Mouse (Mus musculus) CD4-positive, CD25-positive, alpha-beta regulatory T cell, adult 2 months (primary cell): ENCODE data around the gene Antxr1.

Experiments used
- DNase-seq: peaks from one replicate; pipeline ENCODE4 v3.0.0-alpha.2; 2012; ENCODE audit warnings: low read depth, low spot score

Gene Antxr1

DNA sequence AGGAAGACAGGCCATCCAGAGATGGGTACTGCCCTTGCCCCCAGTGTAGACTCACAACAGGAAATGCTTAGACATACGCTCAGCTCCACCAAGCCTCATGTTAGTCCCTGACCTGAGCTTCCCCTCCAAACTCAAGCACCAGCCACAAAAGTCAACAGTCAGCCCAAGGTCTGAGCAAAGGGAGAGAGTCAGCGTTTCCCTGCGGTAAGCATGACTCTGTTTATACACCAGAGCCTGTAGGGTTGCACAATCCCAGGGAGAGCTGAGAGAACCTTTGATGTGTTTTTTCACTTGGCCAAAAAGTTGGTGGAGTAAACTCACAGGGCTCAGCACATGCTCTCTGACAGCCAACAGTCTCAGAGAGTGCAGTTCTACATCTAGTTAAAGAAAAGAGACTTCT, 145.9 kb downstream of the Antxr1 start:
- DNase-seq: no peak

DNA sequence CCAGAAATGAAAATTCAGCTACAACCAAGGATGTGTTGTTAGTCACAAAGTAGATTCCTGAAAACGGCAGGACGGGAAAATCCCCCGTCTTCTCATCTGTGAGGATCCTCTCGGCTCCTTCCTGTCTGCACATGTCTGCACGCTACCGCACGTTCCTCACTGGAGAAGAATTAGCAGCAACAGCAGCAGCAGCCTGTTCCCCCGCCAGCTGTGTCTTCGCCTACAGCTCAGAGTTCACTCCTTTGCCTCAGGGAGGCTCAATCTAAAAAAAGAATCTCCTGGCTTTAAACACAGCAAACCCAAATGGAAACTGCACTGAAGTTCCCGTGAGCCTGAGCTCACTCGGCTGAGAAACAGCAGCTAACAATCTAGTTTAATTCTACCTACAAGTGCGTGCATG, 148.6 kb downstream of the Antxr1 start:
- DNase-seq: no peak

DNA sequence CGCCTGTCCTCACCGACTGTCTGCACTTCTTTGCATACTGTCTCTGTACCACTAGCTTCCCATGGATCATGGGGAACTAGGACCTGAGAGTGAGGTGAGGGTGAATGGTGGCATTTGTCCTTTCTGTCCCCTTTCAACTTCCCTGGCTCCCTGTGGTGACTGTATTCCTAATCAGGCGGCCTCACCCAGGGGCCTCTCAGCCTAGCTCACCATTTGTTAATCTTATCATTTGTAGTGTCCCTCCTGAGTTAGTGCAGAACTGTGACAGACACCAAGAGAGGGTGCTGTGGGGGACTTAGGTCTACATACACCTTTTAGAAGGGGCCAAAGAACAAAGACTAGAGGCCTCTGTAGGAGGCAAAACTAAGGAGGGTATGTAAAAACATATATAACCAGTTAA, 151.2 kb downstream of the Antxr1 start:
- DNase-seq: no peak

GRCm38 (mm10) chr6:87183981-87184380, 151.6 kb downstream of the Antxr1 start:
- peak; percentile 5 for DNase-seq

DNA sequence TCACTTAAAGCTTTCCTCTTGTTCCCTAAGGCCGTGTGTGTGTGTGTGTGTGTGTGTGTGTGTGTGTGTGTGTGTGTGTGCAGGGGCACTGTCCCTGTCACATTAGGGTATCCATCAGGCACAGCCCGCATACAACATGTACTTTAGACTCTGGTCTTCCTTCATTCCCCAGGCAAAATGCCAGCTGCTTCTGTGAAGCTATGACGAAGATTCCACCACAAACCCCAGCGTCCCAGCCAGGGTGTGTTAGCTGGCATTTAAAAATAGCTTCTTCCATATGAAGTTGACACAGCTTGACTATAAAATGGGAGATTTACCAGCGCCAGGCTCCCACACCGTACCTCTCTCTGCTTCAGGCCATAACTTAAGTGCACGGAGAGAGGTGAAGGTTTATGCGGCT, 152.5 kb downstream of the Antxr1 start:
- DNase-seq: no peak

GRCm38 (mm10) chr6:87182736-87183135, 152.9 kb downstream of the Antxr1 start:
- no peak for DNase-seq

DNA sequence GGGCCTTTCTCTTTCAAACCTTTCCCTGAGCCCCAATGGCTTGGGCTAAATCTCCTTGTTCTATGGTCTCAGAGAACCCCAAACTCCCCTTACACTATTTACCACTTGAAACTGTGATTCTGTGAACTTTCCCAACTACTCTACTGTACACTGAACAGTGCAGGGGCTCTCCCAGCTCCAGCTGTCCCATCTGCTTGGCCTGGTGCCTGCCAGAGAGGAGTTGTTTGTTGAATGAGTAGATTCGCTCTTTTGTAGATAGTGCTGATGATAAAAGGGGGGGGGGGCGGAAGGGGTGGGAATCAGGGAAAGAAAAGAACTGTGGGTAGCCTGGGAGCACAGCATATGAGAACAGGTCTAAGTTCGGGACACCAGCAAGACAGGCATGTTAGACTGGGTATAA, 164.2 kb downstream of the Antxr1 start:
- no peak for DNase-seq

GRCm38 (mm10) chr6:87170875-87171274, 164.7 kb downstream of the Antxr1 start:
- no peak for DNase-seq

DNA sequence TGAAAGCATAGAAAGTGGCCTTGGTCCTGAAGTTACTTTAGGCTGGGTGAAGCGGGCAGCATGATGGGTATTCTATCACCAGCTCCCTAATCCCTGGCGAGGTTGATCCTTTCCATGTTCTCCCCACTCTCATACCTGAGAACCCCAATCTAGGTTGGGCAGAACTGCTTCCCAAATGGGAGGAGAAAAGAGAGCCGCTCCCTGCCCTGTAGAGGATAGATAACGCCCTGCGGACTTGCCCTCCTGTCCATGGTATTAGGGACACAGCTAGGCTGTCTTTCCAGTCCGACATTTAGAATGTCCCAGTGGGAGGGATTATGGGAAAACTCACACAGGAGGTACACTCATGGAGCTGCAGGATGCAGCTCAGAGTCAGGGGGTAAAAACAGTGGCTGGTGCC, 165.3 kb downstream of the Antxr1 start:
- no peak for DNase-seq

GRCm38 (mm10) chr6:87168021-87168420, 167.6 kb downstream of the Antxr1 start:
- DNase-seq: no peak

DNA sequence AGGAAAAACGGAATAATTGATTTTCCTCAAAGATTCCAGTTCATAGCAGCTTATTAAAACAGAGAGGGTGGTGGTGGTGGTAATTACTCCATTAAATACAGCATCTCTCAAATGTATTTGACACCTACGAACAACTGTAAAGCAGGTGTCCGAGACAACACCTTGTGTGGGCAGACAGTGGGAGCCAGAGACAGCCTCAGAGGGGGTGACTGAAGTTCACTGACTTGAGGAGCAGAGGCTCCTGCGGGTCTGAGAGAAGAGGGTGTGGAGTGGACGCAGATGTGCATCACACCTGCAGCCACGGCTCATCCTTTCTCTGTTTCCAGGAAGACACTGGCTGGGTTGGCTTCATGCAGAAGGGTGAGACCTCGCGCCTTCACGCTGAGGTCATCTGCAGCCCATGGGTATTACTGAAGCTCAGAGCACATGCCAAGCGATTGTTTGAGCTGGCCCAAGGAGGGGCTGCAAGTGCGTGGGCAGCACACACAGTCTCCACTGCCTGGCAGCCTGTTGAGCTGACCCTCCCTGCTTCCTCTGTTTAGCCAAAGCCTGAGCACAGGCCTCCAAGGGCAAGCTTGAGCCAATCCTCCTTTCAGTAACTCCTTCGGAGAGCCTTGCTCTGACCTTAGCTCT, 168.8 kb downstream of the Antxr1 start:
- DNase-seq: no peak

GRCm38 (mm10) chr6:87165536-87166311, 169.9 kb downstream of the Antxr1 start:
- DNase-seq: no peak

DNA sequence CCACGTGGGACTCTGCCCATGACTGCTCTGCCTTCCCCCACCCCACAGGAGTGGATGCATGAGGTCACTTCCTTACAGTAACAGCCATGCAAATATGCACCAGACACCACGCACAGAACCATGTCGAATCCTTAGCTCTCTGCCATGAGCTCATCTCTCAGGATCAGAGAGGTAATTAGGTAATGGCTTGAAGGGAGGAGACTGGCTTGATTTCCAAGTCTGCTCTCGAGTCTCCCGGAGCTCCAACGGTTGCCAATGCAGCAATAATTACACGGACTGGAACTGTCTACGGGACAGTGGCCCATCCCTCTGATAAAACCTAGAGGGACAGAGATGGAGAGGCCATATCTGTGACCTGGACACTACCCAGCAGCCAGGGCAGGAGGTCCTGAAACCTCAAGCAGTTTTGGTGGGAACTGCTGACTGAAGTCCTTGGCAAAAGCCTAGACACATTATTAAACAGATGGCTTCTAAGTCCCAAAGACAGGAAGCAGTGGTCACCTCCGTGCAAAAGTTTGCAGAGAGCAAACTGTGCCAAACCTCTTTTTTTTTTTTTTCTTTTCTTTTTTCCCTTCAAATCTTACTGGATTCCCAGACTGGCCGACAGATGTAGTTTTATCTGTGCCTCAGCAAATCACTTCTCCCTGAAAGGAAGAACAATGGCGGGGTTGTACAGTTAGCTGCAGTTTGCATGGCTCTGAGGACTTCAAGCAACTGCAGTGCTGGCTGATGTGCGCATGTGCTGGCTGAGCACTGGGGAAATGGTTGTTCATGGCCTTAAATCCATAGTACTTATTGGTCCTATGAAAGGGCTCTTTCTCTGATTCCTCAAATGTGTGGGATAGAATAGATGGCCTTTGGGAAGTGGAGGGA, 174.0 kb downstream of the Antxr1 start:
- no peak for DNase-seq

DNA sequence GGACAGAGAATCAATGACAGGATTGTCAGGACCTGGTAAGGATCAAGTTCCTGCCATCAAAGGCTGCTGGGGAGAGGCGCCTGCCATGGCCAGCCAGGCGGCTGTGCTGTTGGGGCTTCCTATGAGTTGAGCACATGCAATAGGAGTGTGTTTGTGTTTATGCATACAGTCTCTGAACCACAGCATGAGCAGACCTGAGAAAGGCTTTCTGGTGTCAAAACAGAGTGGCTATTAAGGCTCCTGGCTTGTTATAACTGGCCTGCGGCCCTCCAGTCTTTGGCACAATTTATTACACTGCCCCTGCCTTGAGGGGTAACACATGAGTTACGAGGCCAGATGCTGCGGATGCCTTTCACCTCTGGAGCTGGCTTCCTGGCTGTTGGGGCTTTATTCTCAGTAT, 175.4 kb downstream of the Antxr1 start:
- no peak for DNase-seq

DNA sequence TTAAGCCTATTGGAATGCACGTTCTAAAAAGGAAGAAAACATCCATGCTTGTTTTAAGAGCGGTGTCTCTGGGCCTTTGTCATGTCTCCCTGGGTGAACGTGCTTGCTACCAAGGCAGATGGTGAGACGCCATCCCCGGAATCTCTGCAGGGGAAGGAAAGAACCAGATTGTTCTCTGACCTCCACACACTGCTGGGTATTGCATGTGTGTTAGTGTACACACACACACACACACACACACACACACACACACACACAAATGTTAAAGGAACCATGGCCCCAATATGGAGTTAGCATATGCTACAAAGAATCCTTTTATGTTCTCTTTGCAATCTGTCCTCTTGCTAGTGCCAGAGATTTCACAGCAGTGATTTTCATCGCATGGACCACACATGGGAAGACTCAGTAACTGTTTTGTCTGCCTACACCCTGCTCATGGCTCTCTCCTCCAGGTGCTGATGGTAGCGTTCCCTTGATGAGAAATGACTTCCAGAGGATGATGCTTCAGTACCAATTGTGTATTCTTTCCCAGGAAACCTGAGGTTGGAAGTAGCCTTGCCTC, 177.5 kb downstream of the Antxr1 start:
- no peak for DNase-seq

DNA sequence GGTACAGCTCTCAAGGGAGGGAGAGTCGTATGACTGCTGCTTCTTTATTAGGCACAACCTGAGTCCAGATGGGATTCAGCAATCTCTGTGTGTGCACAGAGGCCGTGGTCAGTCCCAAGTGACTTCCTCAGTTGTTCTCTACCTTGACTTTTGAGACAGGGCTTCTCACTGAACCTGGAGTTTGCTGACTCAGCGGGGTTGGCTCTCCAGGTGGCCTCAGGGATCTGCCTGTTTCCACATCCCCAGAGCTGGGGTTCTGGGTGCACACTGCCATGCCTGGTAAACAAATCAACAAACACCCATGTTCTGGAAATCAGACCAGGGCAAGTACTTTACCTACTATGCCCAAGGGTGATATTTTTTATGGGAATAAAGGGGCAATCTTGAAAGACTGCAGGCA, 181.8 kb downstream of the Antxr1 start:
- no peak for DNase-seq

DNA sequence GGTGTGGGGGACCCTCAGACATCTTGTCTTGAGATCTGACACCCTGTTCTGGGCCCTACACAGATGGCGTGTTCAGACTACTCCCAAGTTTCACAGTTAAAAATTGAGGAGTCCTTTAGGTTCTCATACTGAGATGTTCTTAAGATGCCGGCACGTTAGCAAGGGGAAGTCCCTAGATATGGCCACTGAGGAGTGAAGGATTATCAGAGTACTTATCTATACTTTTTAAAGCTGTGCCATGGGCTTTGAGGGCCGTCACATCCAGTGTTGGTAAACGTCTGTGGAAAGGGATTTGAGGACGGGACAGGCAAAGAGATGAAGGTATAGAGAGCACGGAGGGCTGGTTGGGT, 182.4 kb downstream of the Antxr1 start:
- DNase-seq: no peak

DNA sequence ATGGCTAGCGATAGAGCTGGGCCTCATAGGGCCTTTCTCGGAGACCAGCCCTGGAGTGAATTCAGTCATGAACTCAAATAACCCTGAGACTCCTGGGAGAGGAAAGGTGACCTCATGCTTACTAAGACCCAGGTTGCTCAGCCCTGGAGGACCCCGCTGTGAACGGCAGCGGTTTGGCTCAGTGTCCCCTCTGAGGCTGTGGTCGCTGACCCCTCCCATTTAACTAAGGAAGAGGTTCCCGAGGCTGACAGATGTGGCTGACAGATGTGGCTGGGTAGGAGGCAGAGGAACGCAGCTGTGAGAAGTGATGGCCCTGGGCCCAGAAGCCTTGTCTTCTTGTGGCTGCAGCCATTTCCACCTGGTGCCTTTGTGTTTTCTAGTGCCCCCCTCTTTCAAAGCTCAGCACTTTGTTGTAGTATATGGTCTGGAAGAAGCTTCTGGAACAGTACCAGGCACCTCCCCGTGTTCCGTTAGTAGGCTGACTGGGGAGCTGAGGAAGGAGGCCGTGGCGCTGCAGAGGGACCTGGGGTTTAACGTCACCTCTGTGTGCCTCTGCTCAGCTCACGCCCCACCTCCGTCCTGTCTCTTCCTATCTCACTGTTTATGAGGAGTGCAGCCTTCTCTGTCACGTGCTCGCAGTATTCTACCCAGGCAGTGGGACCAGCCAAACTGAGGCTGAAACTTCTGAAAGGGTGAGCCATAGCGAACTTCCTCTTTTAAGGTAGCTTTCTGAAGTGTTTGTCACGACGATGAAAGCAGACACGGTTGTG, 183.0 kb downstream of the Antxr1 start:
- DNase-seq: peak; percentile 87

DNA sequence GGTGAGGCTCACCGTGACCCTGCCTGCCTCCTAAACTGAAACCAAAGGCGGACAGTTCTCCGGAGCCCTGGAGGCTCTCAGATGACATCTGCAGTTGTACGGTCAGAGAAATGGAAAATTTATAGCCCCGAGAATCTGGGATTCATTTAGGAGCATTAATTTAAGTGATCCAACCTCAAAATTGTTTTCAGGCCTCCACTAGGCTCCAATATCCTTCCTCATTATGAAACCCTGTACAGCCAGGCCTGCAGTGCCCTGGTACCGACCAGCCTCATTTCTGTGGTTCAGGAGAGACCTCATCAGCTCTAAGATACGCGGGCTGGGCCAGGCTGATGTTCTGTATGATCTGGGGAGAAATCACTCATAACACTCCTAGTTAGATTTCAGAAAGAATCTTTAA, 184.2 kb downstream of the Antxr1 start:
- DNase-seq: no peak

DNA sequence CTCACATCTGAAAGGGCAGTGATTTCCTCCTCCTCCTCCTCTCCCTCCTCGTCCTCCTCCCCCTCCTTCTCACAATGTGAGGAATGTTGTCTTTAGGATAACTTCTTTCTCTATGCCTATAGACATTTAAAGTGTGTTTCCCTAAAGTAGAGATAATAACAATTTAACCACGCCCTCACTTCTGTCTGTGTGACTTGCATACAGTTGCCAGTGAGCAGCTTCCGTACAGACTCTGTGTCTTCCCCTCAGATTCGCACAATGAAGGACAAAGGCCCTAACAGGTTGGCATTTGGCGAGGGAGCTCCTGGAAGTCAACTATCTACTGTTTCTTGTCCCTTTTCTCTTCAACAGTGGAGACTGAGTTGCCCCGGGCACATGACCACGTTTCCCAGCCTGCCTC, 185.2 kb downstream of the Antxr1 start:
- DNase-seq: no peak

DNA sequence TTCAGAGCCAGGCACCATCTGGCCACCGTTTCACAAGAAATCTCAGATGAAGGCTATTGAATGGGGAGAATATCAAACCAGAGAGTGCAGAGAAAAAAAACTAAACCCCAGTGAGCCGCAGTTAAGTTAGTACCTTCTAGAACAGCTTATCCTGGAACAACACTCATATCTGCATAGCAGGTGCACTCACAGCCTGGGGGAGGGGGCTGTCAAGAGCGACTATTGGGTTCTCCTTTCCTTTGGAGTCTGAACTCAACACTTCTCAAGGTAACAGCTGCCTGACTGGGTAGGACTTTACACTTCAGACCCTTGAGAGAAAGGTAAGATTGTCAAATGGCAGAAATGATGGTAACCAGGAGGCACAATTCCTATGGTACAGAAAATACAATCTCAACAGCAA, 187.7 kb downstream of the Antxr1 start:
- no peak for DNase-seq

GRCm38 (mm10) chr6:87143594-87143993, 192.0 kb downstream of the Antxr1 start:
- DNase-seq: no peak
